Comparison of ENCODE assay signal across 17 mouse cellular contexts in the genomic region with DNA sequence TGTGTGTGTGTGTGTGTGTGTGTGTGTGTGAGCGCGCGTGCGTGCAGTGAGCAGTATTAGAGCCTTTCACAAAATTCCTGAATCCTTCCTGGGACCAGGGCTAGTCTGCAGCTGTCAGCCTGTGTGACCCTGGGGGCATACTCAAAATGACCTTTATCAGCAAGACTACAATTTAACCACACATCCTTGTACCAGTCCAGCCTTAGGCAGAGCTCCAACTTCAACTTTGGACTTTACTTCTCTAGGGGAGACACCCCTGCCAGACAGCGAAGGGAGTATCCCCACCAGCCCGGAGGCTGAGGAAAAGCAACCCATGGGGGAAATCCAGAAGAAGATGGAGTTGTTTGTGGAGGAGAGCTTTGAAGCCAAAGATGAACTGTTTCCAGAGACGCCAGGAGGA. TPM values are rescaled to one million over a fixed set of nuclear protein-coding genes. Genes with fewer than 3 reads are reported as not detected.
"Had no signal": no experiment of that assay in that cellular context is flagged by ENCODE, and none has a peak within 500 bp of the region (broad histone marks: within the 10 kb centered on the region; RNA-seq: fewer than 3 reads in every experiment).

No protein-coding gene starts in this region.

- H3K4me3 ChIP-seq: limb, embryonic 13.5 days; liver, embryonic 15.5 days; midbrain, embryonic 10.5 days had no signal

- H3K9ac ChIP-seq: hindbrain, embryonic 14.5 days; limb, embryonic 13.5 days; liver, embryonic 15.5 days; lung, embryonic 14.5 days had no signal

- ATAC-seq: midbrain, embryonic 16.5 days had no signal

- H3K27me3 ChIP-seq: liver, embryonic 15.5 days had no signal

- H3K4me1 ChIP-seq: limb, embryonic 13.5 days had no signal

- DNase-seq: left cerebral cortex, postnatal 4 days; lung, embryonic 14.5 days; lung, postnatal 10 days; lung, postnatal 4 days; right cerebral cortex, postnatal 25 days; thymus, postnatal 4 days had no signal

- H3K36me3 ChIP-seq: liver, embryonic 15.5 days had no signal

- H3K27ac ChIP-seq: hindbrain, embryonic 14.5 days; kidney, postnatal 0 days; limb, embryonic 13.5 days; liver, embryonic 15.5 days; midbrain, embryonic 10.5 days; stomach, postnatal 0 days had no signal

- H3K4me2 ChIP-seq: hindbrain, embryonic 14.5 days; limb, embryonic 13.5 days; liver, embryonic 15.5 days; lung, embryonic 14.5 days had no signal

- H3K9me3 ChIP-seq: limb, embryonic 13.5 days; liver, embryonic 15.5 days; midbrain, embryonic 10.5 days had no signal

RNA-seq across cellular contexts. Expression of gene Dnaaf1, which starts 16.4 kb away (rescaled TPM):
- total RNA-seq: left cerebral cortex, postnatal 10 days; liver, adult 2 months; megakaryocyte, adult 5-6 weeks had no signal
- polyA plus RNA-seq: liver, adult 2 months; lung, embryonic 14.5 days had no signal

RNA-seq across cellular contexts. Expression of gene Adad2, which starts 21.1 kb away (rescaled TPM):
- total RNA-seq: left cerebral cortex, postnatal 10 days; liver, adult 2 months; megakaryocyte, adult 5-6 weeks had no signal
- polyA plus RNA-seq: hindbrain, embryonic 14.5 days; kidney, postnatal 0 days; liver, adult 2 months; liver, embryonic 15.5 days; lung, embryonic 14.5 days; neural tube, embryonic 14.5 days; stomach, postnatal 0 days had no signal
